ENCODE assay signal across 10 mouse cellular contexts in genomic region chr17:26368336-26368992, GRCm38 (mm10). TPM values are rescaled to one million over a fixed set of nuclear protein-coding genes. Genes with fewer than 3 reads are reported as not detected.
A peak's percentile ranks its signal among the peaks of the same experiment; 100 is the strongest.
DNase-seq lines count a peak whose midpoint lies in the region; ATAC-seq lines count a peak whose summit lies in the region.
"Had no signal": no experiment of that assay in that cellular context is flagged by ENCODE, and none has a peak within 500 bp of the region (broad histone marks: within the 10 kb centered on the region; RNA-seq: fewer than 3 reads in every experiment).

No protein-coding gene starts in this region.

- 62% methylated on average over 10 of the region's 10 CpGs for WGBS in heart, embryonic 11.5 days (ENCODE audit: insufficient replicate concordance)

- ATAC-seq in heart, embryonic 11.5 days (replicated peaks; ENCODE audit: insufficient number of reproducible peaks, low FRiP score, low TSS enrichment): no peak

- H3K4me1 ChIP-seq in heart, embryonic 11.5 days (ENCODE audit: control insufficient read depth, insufficient read depth, low read length): peaks cover 17% of the 10 kb centered on the region

- H3K27ac ChIP-seq in heart, embryonic 11.5 days (ENCODE audit: low read depth, low read length): no peak overlapping the region

- no peak overlapping the region for H3K4me2 ChIP-seq in heart, embryonic 11.5 days

- no peaks in the 10 kb centered on the region for H3K9me3 ChIP-seq in heart, embryonic 11.5 days (replicated peaks; ENCODE audit: control insufficient read depth, low read length)
- H3K9me3 ChIP-seq: megakaryocyte, embryonic 14.5 days had no signal

- no peak overlapping the region for H3K9ac ChIP-seq in heart, embryonic 11.5 days (ENCODE audit: low read depth, low read length)

- no peaks in the 10 kb centered on the region for H3K27me3 ChIP-seq in heart, embryonic 11.5 days (ENCODE audit: control insufficient read depth, insufficient read depth, low read length)

- H3K4me3 ChIP-seq in heart, embryonic 11.5 days (ENCODE audit: low read depth, low read length): no peak overlapping the region
- H3K4me3 ChIP-seq: erythroblast, embryonic 14.5 days; megakaryocyte, embryonic 14.5 days had no signal

- no peaks in the 10 kb centered on the region for H3K36me3 ChIP-seq in heart, embryonic 11.5 days (ENCODE audit: control insufficient read depth, insufficient read depth, low read length)

- peak; percentile 97 for DNase-seq in heart, adult 11 months
- DNase-seq in adipocyte (ENCODE audit: low spot score): peak; percentile 98
- peak; percentile 57 for DNase-seq in heart, adult 8-10 months (ENCODE audit: low spot score)
- DNase-seq in kidney, postnatal 25 days: peak; percentile 88 to 89
- peak; percentile 48 for DNase-seq in skeletal muscle tissue, adult 2 months (ENCODE audit: low read depth, low spot score)
- no peak for DNase-seq in layer of hippocampus, adult 11-12 months (ENCODE audit: low spot score)
- DNase-seq in embryo, embryonic 10 days (ENCODE audit: low spot score): no peak

RNA-seq across cellular contexts. Expression of gene Neurl1b, which starts 46.2 kb away (rescaled TPM):
- polyA plus RNA-seq in heart, embryonic 11.5 days (2014; fragmentation: Nextera tagmentation; extraction: Ambion mirVana): 2.0 and 3.0 TPM in 2 replicates
- total RNA-seq in heart, adult 8-10 months (2022): 1 to 10 TPM; 3.6 to 5.1 (median 4.4) TPM
- polyA plus RNA-seq: erythroblast, embryonic 14.5 days had no signal

Comparison
In these comparisons a context has a peak if more than half of its experiments do, and no peak if none do; other contexts are left out.
1. DNase-seq: peak in heart, adult 11 months (single experiment), adipocyte (single experiment), heart, adult 8-10 months (single experiment), kidney, postnatal 25 days (2 of 2) and skeletal muscle tissue, adult 2 months (single experiment); none in layer of hippocampus, adult 11-12 months (single experiment) and embryo, embryonic 10 days (single experiment).